Mouse (Mus musculus): ENCODE results near the gene Adgra3.

Adgra3 gene

DNA sequence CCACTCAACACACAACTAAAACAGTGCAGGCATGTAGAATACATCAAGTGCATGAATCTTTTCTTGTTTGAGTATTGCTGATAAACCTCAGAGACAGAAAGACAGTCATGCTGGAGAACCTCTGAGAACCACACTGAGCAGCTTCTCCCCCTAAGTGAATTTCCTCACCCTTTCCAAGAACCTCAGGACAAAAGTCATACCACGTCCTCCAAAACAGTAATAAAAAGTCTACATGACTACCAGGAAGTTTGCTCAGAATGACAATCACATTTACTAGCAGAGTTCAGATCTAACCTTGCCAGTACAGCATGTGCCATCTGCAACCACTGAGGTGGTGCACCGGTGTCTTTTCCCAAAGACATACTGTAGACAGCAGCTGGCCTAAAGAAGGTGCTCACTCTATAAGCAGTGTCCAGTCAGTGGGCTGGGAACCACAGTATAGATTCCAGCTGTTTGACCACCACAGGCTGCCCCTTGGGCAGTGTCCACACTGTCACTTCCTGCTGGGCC is 27.0 kb downstream of the Adgra3 start:
- DNase-seq (ENCODE audit: low spot score in 2 of 2) = no peak

- no peak for DNase-seq (ENCODE audit: low spot score in 2 of 2)
Observed at GRCm38 (mm10) chr5:50031288-50031687, 27.5 kb downstream of the Adgra3 start.

DNA sequence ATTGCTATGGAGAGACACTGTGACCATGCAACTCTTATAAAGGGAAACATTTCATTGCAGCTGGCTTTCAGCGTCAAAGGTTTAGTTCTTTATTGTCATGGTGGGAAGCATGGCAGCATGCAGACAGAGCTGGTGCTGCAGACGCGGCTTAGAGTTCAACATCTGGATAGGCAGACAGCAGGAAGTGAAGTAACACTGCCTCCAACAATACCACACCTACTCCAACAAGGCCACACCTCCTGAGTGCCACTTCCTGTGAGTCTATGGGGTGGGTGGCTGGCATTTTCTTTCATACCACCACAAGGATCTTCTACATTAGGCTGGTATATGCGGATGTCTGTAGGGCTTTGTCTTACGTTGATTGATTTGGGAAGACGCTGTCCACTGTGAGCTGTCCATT is 29.1 kb downstream of the Adgra3 start:
- DNase-seq (ENCODE audit: low spot score in 2 of 2) = no peak

- no peak for DNase-seq (ENCODE audit: low spot score in 2 of 2)
Observed at GRCm38 (mm10) chr5:50027561-50027960, 31.2 kb downstream of the Adgra3 start.

GRCm38 (mm10) chr5:50027001-50027400 is 31.8 kb downstream of the Adgra3 start:
- DNase-seq (ENCODE audit: low spot score in 2 of 2) = no peak

- no peak for DNase-seq (ENCODE audit: low spot score in 2 of 2)
Observed at GRCm38 (mm10) chr5:50026148-50026547, 32.7 kb downstream of the Adgra3 start.

- DNase-seq (ENCODE audit: low spot score in 2 of 2) = no peak
Observed at GRCm38 (mm10) chr5:50024097-50024496, 34.7 kb downstream of the Adgra3 start.

DNA sequence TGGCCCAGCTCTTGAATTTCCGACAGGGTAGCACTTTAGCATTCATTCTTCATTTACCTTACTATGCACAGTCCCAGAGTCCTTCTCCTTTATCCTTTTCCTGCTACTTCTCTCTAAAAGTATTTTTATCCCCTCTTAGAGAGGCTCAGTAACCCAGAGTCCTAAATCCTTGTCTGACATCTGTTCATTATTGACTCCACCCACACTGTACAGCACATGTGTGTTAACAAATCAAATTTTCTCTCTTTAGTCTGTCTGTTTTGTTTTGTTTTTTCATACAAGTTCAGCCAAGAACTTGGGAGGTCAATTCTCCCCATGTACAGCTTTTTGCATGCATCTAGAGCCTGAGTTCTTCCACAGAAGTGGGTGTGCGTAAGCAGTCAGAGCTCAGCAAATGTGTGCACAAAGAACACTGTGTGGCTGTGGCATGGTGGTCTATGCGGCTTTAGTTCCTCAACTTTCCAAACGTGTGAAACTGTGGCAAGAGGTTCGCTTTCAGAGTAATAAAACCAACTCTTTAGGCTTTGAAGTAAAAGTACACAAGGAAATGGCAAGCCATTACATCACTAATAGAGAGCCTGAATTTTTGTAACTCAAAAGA is 42.7 kb downstream of the Adgra3 start:
- DNase-seq (ENCODE audit: low spot score in 2 of 2) = no peak

GRCm38 (mm10) chr5:50015147-50015697 is 43.6 kb downstream of the Adgra3 start:
- DNase-seq (ENCODE audit: low spot score in 2 of 2) = no peak

DNA sequence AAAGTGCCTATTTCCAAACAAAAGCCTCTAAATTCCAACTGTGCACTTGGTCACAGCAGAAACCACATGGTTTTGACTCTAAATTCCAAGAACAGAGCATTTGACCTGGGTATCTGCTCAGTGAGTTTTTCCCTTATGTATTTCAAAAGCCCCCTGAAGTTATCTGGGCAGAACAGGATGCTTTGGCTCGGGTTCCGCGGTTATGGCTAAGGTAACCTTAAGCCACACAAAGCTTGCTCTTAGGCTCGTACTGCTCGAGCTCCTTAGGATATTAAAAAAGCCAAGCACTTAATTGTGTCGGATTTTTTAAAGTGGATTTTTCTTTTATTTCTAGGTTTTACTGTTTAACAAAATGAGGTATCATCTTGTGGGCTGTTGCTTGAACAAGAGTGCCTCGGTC is 44.1 kb downstream of the Adgra3 start:
- no peak for DNase-seq (ENCODE audit: low spot score in 2 of 2)

DNA sequence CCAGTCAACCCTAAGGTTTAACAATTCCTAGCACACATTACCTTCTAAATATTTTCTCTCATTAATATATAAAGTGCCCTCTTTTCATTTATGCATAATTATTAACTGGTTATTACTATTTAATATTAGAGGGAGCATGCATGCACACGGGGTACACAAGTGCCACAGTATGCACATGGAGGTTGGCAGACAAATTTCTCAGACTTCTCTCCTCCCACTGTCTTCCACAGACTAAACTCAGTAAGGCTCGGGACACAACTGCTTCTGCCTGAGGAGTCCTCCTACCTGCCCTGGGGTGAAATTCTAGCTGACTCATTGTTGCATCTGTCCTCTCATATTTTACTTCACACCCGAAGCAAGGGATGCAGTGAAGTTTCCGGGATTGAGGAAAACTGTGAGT is 44.8 kb downstream of the Adgra3 start:
- no peak for DNase-seq (ENCODE audit: low spot score in 2 of 2)

- DNase-seq (ENCODE audit: low spot score in 2 of 2) = no peak
Observed at GRCm38 (mm10) chr5:50008841-50009240, 50.0 kb downstream of the Adgra3 start.

DNA sequence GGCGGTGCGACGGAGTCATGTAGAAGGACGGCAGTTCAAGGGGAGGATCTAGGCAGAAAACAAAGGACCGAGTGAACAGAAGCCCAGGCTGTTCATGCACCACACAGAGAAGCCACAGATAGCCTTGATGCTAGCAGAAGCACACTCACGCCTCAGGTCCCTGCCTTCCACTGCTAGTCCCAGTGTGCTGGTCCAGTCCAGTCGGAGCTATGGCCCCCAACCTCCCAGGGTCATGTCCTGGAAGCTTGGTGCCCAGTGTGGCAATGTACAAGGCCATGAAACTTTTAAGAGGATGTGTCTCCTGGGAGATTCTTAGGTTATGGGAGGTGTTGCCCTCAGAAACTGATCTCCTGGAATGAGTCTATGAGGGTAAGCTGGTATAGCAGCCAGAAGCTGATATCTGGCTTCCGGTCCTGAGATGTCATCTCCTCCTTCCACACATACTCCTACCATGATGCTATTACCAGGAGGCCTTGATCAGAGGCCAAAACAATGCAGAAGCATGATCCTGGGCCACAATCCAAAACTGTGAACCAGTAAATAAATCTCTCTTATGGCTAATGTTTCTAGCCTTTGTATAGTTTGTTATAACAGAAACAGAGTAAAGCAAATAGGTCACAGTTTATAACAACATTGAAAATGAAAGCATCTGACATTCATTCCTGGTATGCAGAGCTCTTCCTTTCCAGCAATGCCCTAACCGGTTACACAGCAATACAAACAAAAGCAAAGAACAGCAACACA is 51.7 kb downstream of the Adgra3 start:
- no peak for DNase-seq (ENCODE audit: low spot score in 2 of 2)

DNA sequence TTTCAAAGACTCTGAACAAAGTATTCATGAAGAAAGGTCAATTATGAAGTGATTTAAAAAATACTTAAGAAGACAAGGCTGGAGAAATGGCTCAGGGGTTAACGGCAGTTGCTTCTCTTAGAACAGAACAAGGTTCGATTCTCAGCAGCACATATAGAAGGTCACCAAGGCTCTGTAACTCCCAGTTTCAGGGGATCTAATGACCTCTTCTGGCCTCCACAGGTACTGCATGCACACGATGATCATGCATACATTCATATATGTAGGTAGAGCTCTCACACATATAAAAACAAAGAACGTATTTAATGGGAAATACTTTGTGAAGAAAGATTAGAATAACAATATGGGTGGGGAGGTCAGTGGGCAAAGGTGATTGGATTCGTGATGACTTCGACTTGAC is 56.5 kb downstream of the Adgra3 start:
- no peak for DNase-seq (ENCODE audit: low spot score in 2 of 2)

DNA sequence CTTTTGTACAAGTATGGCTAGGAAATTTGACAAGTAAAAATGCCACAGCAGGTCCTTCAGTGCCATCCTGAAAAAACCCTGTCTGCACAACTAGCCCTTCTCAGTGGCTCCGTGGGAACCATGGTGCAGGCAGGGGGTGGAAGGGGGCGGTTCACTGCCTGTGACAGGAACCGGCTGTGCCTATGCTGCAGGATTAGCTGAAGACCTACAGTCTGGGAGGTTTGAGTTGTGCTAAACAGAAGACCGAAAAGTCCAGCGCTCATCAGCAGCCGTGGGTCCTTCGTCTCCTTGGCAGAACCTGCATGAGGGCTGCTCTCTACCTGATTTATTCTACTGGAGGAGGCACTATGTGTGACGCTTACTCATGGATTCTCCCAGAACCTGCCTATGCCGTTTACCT is 59.0 kb downstream of the Adgra3 start:
- no peak for DNase-seq (ENCODE audit: low spot score in 2 of 2)

DNA sequence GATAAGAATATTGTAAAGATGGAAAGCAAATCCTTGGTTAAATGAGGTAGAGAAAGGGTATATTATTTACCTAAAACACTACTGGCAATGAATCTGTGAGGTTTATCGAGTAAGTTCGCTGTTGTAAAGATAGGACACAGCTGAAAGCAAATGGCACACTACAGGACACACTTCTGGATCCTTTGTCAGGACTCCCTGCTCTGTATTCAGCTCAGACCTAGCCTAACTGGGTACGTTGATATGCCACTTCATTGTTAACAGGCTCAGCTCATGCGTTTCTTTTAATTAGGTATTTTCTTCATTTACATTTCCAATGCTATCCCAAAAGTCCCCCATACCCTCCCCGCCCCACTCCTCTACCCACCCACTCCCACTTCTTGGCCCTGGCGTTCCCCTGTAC is 61.8 kb downstream of the Adgra3 start:
- DNase-seq (ENCODE audit: low spot score in 2 of 2) = no peak

DNA sequence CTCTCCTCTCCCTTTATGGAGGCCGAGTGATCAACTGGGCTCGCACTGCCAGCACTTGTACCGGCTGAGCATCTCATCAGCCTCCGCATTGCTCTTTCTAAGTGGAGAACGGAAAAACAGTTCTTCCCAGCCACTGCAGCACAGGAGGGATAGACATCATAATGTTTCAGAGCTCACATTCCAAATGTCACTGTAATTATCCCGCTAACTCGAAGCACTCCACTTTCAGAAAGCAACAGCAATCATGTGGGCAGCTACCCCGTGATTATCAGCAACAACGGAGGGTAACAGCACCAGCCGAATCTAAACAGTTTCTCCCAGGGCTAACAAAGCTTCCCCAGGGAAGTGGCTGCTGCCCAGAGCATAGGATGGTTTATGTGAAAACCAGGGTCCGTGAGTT is 62.3 kb downstream of the Adgra3 start:
- DNase-seq (ENCODE audit: low spot score in 2 of 2) = peak; percentile 27 to 48

DNA sequence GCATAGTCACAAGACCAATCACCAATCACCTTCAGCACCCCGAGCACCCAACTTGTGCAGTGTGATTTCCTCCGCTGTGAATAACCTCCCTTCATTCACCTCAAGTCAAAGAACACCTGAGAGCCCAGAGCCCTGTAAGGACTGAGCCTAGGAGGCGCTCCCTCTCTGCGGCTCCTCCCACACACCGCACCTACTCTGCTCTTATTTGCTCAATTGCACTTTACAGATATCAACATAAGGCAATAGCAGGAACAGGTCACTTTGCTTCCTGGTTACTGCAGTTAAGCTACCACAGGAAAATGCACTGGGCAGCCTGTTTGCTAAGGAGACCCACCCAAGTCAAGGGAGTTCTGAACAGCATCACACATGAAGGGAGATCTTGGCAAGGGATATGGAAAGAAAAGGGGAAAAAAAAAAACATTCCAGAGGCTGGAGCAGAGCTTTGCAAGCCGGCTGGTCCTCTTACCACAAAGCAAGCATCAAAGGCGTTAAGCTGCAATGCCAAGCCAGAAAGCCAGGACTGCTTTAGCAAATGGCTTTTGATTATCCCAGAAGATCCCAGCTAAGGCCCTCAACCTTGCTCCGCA is 68.0 kb downstream of the Adgra3 start:
- DNase-seq (ENCODE audit: low spot score in 2 of 2) = no peak

DNA sequence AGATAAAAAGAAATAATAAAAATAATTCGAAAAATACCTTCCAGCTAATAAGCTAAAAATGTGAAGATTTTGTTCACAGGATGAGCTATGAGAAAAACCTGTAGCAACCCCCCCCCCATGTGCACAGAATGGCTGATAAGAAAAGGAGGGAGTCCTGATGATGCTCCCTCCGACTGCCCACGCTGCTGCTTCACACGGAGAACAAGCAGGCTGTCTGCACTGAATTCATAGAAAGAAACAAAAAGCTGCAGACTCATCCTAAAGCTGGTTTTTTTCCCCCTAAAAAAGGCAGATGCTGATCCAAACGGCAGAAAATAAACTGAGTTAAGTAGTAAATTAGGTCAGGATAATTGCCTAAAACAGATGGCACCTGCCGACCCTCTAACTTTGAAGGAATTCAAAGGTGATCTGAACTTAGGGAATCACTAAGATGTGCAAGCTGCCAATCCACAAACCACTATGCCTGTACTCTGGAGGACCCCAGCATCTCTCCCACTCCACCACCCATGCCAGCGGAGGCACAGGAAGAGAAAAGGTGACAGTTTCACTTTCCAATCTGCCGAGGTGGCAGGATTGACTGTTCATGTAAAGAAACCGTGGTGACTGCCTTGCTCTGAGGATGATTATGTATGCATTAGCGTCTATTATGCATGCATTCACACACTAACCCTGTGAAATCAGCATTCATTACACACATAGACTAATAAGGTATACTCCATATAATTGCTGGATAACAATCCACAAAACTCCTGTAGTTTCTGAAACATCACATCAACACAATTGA is 70.6 kb downstream of the Adgra3 start:
- peak; percentile 22 to 34 for DNase-seq (ENCODE audit: low spot score in 2 of 2)

- no peak for DNase-seq (ENCODE audit: low spot score in 2 of 2)
Observed at GRCm38 (mm10) chr5:49980727-49981126, 78.1 kb downstream of the Adgra3 start.

DNA sequence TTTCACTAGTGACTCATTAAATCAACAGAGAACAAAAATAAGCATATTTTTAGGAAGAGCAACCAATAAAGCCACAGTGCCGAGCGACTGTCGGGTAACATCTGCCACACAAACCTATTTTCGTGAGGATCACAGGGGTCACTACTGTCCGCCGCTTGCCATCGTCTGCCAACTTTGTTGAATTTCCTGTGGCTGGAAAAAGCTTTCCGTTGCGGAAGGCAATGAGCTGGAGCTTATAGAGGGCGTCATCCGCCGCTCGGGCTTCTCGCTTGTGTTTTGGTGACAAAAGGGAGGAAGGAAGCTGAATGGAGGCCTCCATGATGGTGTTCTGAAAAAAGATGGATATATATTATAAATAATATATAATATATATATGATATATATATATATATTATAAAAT is 79.6 kb downstream of the Adgra3 start:
- no peak for DNase-seq (ENCODE audit: low spot score in 2 of 2)

GRCm38 (mm10) chr5:49975971-49976370 is 82.8 kb downstream of the Adgra3 start:
- DNase-seq (ENCODE audit: low spot score in 2 of 2) = peak; percentile 53 to 60

Data from right cerebral cortex, postnatal 36 days (tissue).